Mouse (Mus musculus): ENCODE results near the gene Atp5e. TPM values are rescaled to one million over a fixed set of nuclear protein-coding genes. Genes with fewer than 3 reads are reported as not detected.

The Atp5e gene
- polyA plus RNA-seq, 2 experiments, result 431 to 889 TPM

- DNase-seq (ENCODE audit: low spot score) (no peak), ATAC-seq (ENCODE audit: low FRiP score, low read depth) (no peak)
- no peak overlapping the region for H3K9ac ChIP-seq (ENCODE audit: low read depth, low read length, severe bottlenecking)
- peaks cover 39% of the 10 kb centered on the region for H3K36me3 ChIP-seq (ENCODE audit: control insufficient read depth, insufficient read depth, low read length)
- no peaks in the 10 kb centered on the region for H3K27me3 ChIP-seq (ENCODE audit: control insufficient read depth, insufficient read depth, low read length)
- H3K4me3 ChIP-seq (replicated peaks; ENCODE audit: low read length), result no peak overlapping the region
- H3K4me1 ChIP-seq (ENCODE audit: control insufficient read depth, insufficient read depth, low read length), result peaks cover 8% of the 10 kb centered on the region
- H3K4me2 ChIP-seq (replicated peaks; ENCODE audit: low read depth, low read length, severe bottlenecking), result no peak overlapping the region
- no peaks in the 10 kb centered on the region for H3K9me3 ChIP-seq (ENCODE audit: control insufficient read depth, low read length)
- TF ChIP-seq POLR2A (IDR thresholded peaks at IDR 0.05; ENCODE audit: borderline replicate concordance, extremely low read depth, insufficient read depth, insufficient read length), result no peak
- WGBS, result 92% methylated on average over 4 of the region's 4 CpGs
- no peak overlapping the region for H3K27ac ChIP-seq (replicated peaks; ENCODE audit: low read depth, low read length)
Observed at GRCm38 (mm10) chr2:174470333-174470732, 6.4 kb upstream of the Atp5e start.

GRCm38 (mm10) chr2:174463370-174463769 lies 535 bp downstream of the Atp5e start:
- peaks cover 53% of the 10 kb centered on the region for H3K36me3 ChIP-seq (ENCODE audit: control insufficient read depth, insufficient read depth, low read length)
- peak overlapping the region; percentile 9; the same call in 1 of the 2 replicates for H3K27ac ChIP-seq (replicated peaks; ENCODE audit: low read depth, low read length)
- H3K4me1 ChIP-seq (ENCODE audit: control insufficient read depth, insufficient read depth, low read length), result peaks cover 5% of the 10 kb centered on the region; the same call in 1 of the 2 replicates
- H3K4me3 ChIP-seq (replicated peaks; ENCODE audit: low read length), result peak overlapping the region; percentile 83
- H3K27me3 ChIP-seq (ENCODE audit: control insufficient read depth, insufficient read depth, low read length), result no peaks in the 10 kb centered on the region
- ATAC-seq (ENCODE audit: low FRiP score, low read depth) (0 out of 2 replicates have a peak, but pooled peaks have one; percentile 7), DNase-seq (ENCODE audit: low spot score) (no peak)
- no peaks in the 10 kb centered on the region for H3K9me3 ChIP-seq (ENCODE audit: control insufficient read depth, low read length)
- peak overlapping the region; percentile 97 for H3K4me2 ChIP-seq (replicated peaks; ENCODE audit: low read depth, low read length, severe bottlenecking)
- TF ChIP-seq POLR2A (IDR thresholded peaks at IDR 0.05; ENCODE audit: borderline replicate concordance, extremely low read depth, insufficient read depth, insufficient read length), result no peak
- peak overlapping the region; percentile 82 for H3K9ac ChIP-seq (ENCODE audit: low read depth, low read length, severe bottlenecking)
- WGBS, result 40% methylated on average over 10 of the region's 10 CpGs

- 85% methylated on average over 2 of the region's 2 CpGs for WGBS
- Histone ChIP-seq H3K4me1 (ENCODE audit: control insufficient read depth, insufficient read depth, low read length) (peaks cover 5% of the 10 kb centered on the region; the same call in 1 of the 2 replicates), H3K4me3 (replicated peaks; ENCODE audit: low read length) (no peak overlapping the region), H3K9me3 (ENCODE audit: control insufficient read depth, low read length) (no peaks in the 10 kb centered on the region), H3K27ac (replicated peaks; ENCODE audit: low read depth, low read length) (no peak overlapping the region), H3K36me3 (ENCODE audit: control insufficient read depth, insufficient read depth, low read length) (peaks cover 27% of the 10 kb centered on the region), H3K9ac (ENCODE audit: low read depth, low read length, severe bottlenecking) (no peak overlapping the region), H3K4me2 (replicated peaks; ENCODE audit: low read depth, low read length, severe bottlenecking) (no peak overlapping the region), H3K27me3 (ENCODE audit: control insufficient read depth, insufficient read depth, low read length) (no peaks in the 10 kb centered on the region)
- ATAC-seq (ENCODE audit: low FRiP score, low read depth) (no peak), DNase-seq (ENCODE audit: low spot score) (no peak)
- no peak for TF ChIP-seq POLR2A (IDR thresholded peaks at IDR 0.05; ENCODE audit: borderline replicate concordance, extremely low read depth, insufficient read depth, insufficient read length)
Observed at GRCm38 (mm10) chr2:174459365-174459764, 4.5 kb downstream of the Atp5e start.

- H3K9ac ChIP-seq (ENCODE audit: low read depth, low read length, severe bottlenecking), result no peak overlapping the region
- H3K9me3 ChIP-seq (ENCODE audit: control insufficient read depth, low read length), result no peaks in the 10 kb centered on the region
- DNase-seq (ENCODE audit: low spot score) (no peak), ATAC-seq (ENCODE audit: low FRiP score, low read depth) (no peak)
- WGBS, result 79% methylated on average over 7 of the region's 7 CpGs
- no peaks in the 10 kb centered on the region for H3K27me3 ChIP-seq (ENCODE audit: control insufficient read depth, insufficient read depth, low read length)
- no peak overlapping the region for H3K4me2 ChIP-seq (replicated peaks; ENCODE audit: low read depth, low read length, severe bottlenecking)
- H3K27ac ChIP-seq (replicated peaks; ENCODE audit: low read depth, low read length), result no peak overlapping the region
- H3K36me3 ChIP-seq (ENCODE audit: control insufficient read depth, insufficient read depth, low read length), result no peaks in the 10 kb centered on the region
- TF ChIP-seq POLR2A (IDR thresholded peaks at IDR 0.05; ENCODE audit: borderline replicate concordance, extremely low read depth, insufficient read depth, insufficient read length), result no peak
- no peak overlapping the region for H3K4me3 ChIP-seq (replicated peaks; ENCODE audit: low read length)
- no peaks in the 10 kb centered on the region for H3K4me1 ChIP-seq (ENCODE audit: control insufficient read depth, insufficient read depth, low read length)
Observed at GRCm38 (mm10) chr2:174453681-174454080, 10.2 kb downstream of the Atp5e start.

- 75% methylated on average over 4 of the region's 4 CpGs for WGBS
- DNase-seq (ENCODE audit: low spot score) (no peak), ATAC-seq (ENCODE audit: low FRiP score, low read depth) (no peak)
- Histone ChIP-seq H3K27me3 (ENCODE audit: control insufficient read depth, insufficient read depth, low read length) (no peaks in the 10 kb centered on the region), H3K4me3 (replicated peaks; ENCODE audit: low read length) (no peak within 1 kb of the TSS), H3K9ac (ENCODE audit: low read depth, low read length, severe bottlenecking) (no peak within 1 kb of the TSS), H3K4me1 (ENCODE audit: control insufficient read depth, insufficient read depth, low read length) (no peaks in the 10 kb centered on the region; the same call in 1 of the 2 replicates), H3K4me2 (replicated peaks; ENCODE audit: low read depth, low read length, severe bottlenecking) (no peak within 1 kb of the TSS), H3K27ac (replicated peaks; ENCODE audit: low read depth, low read length) (no peak within 1 kb of the TSS), H3K9me3 (ENCODE audit: control insufficient read depth, low read length) (no peaks in the 10 kb centered on the region), H3K36me3 (ENCODE audit: control insufficient read depth, insufficient read depth, low read length) (no peaks in the 10 kb centered on the region)
- no peak for TF ChIP-seq POLR2A (IDR thresholded peaks at IDR 0.05; ENCODE audit: borderline replicate concordance, extremely low read depth, insufficient read depth, insufficient read length)
Observed at GRCm38 (mm10) chr2:174450353-174450752, 13.6 kb downstream of the Atp5e start, which contains the start of gene Tubb1. TSS of gene Tubb1 (plus strand) at chr2:174450695.

Data from limb, embryonic 14.5 days (tissue).